Mouse (Mus musculus) small intestine, adult 2 months (tissue): ENCODE measurements around the gene Hs2st1.

ENCODE experiments used
- CTCF ChIP-seq: fragments of 200-500 bp; IDR thresholded peaks from 2 replicates; pipeline ENCODE4 v1.5.1; 2012; ENCODE audit warnings: low read depth, mild to moderate bottlenecking, control low read depth, inconsistent platforms, low read length, moderate library complexity, mixed read lengths; ENCODE audit not compliant: insufficient replicate concordance, insufficient read length; ENCODE audit errors: extremely low read depth
- POLR2A ChIP-seq: fragments of 200-500 bp; IDR thresholded peaks from 2 replicates; pipeline ENCODE4 v1.6.1; 2012; ENCODE audit warnings: low read depth, mild to moderate bottlenecking, control low read depth, inconsistent platforms, low read length, moderate library complexity

DNA sequence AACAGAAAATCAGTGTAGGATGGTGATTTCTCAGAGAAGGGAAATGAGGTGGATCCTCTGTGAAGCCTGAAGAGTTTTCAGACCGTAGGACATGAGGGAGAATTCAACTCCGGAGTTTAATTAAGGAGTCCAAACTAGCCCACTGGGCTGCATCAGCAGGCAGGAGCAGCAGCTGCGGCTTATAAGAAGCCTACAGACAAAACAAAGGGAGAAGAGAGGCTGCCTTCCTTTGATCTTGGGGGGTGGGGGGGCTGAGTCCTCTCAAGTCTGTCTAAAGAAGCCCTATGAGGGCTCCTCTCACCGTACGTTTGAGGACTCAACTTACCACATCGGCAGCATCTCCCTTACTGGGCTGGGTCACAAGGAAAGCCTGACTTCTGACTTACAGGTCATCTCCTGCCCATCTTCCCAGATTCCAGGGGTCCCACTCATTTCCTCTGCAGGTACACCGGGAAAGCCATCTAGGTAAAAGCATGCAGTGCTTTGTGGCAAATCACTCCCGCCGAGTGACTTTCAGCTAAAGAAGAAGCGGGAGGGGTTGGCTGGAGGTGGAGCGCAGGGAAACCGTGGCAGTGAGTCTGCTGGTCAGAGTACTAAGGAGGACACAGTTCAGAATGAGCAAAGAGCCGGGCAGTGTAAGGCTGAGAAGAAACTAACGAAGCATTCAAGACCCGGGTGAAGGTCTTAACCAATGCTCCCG lies 13.2 kb downstream of the Hs2st1 start:
- no peak for TF ChIP-seq CTCF
- TF ChIP-seq POLR2A, result no peak
